Mouse (Mus musculus): ENCODE results near the gene Manea.
"Not testable (repeated sequence)": the region's sequence is repeated elsewhere in the genome, so short reads cannot be mapped to it uniquely, and the experiment has no call there.

Gene Manea

GRCm38 (mm10) chr4:26346443-26347106 is at the start of gene Manea:
Gene Manea, minus strand, starts transcription at chr4:26346891.
- peak; percentile 88 for DNase-seq (ENCODE audit: low read depth, low spot score)

GRCm38 (mm10) chr4:26354616-26355015 is 7.9 kb upstream of the Manea start:
- no peak for DNase-seq (ENCODE audit: low read depth, low spot score)

GRCm38 (mm10) chr4:26353643-26354231 is 7.0 kb upstream of the Manea start:
- DNase-seq (ENCODE audit: low read depth, low spot score): no peak

GRCm38 (mm10) chr4:26347239-26347638 is 548 bp upstream of the Manea start:
- DNase-seq (ENCODE audit: low read depth, low spot score): no peak

- DNase-seq (ENCODE audit: low read depth, low spot score): peak; percentile 23
Observed at GRCm38 (mm10) chr4:26345741-26346442, 799 bp downstream of the Manea start.

GRCm38 (mm10) chr4:26345080-26345479 is 1.6 kb downstream of the Manea start:
- DNase-seq (ENCODE audit: low read depth, low spot score): no peak

GRCm38 (mm10) chr4:26342346-26342745 is 4.3 kb downstream of the Manea start:
- no peak for DNase-seq (ENCODE audit: low read depth, low spot score)

- DNase-seq (ENCODE audit: low read depth, low spot score): no peak
Observed at GRCm38 (mm10) chr4:26338604-26339003, 8.1 kb downstream of the Manea start.

- no peak for DNase-seq (ENCODE audit: low read depth, low spot score)
Observed at GRCm38 (mm10) chr4:26336563-26336962, 10.1 kb downstream of the Manea start.

- DNase-seq (ENCODE audit: low read depth, low spot score): not testable (repeated sequence)
Observed at GRCm38 (mm10) chr4:26304731-26305130, 42.0 kb downstream of the Manea start.

- no peak for DNase-seq (ENCODE audit: low read depth, low spot score)
Observed at GRCm38 (mm10) chr4:26277112-26277716, 69.5 kb downstream of the Manea start.

- no peak for DNase-seq (ENCODE audit: low read depth, low spot score)
Observed at GRCm38 (mm10) chr4:26276264-26276663, 70.4 kb downstream of the Manea start.

- no peak for DNase-seq (ENCODE audit: low read depth, low spot score)
Observed at GRCm38 (mm10) chr4:26275769-26276168, 70.9 kb downstream of the Manea start.

Measured in embryo, embryonic 11.5 days (tissue).